Mouse (Mus musculus) retina, adult 2 months (tissue): ENCODE measurements around the gene Abat.

Experiments used
- DNase-seq: peaks from one replicate; pipeline ENCODE4 v3.0.0-alpha.2; 2012; ENCODE audit warnings: low read depth, low spot score

Gene Abat

GRCm38 (mm10) chr16:8636867-8637216, 123.6 kb downstream of the Abat start:
- no peak for DNase-seq

GRCm38 (mm10) chr16:8637217-8638051, 124.2 kb downstream of the Abat start, which contains the start of the genes Pmm2 and Tmem186:
Gene Pmm2, plus strand, starts transcription at chr16:8637674.
Gene Tmem186, minus strand, starts transcription at chr16:8637712.
- DNase-seq = peak; percentile 77

GRCm38 (mm10) chr16:8638131-8638530, 124.9 kb downstream of the Abat start:
- no peak for DNase-seq

GRCm38 (mm10) chr16:8639466-8640191, 126.4 kb downstream of the Abat start:
- no peak for DNase-seq

GRCm38 (mm10) chr16:8643855-8644254, 130.6 kb downstream of the Abat start:
- no peak for DNase-seq

- no peak for DNase-seq
Measured at GRCm38 (mm10) chr16:8645546-8645945, 132.3 kb downstream of the Abat start.

GRCm38 (mm10) chr16:8650007-8650406, 136.8 kb downstream of the Abat start:
- no peak for DNase-seq

GRCm38 (mm10) chr16:8655108-8655507, 141.9 kb downstream of the Abat start:
- DNase-seq = no peak

GRCm38 (mm10) chr16:8655599-8655998, 142.4 kb downstream of the Abat start:
- DNase-seq = no peak

GRCm38 (mm10) chr16:8656256-8656655, 143.0 kb downstream of the Abat start:
- no peak for DNase-seq

GRCm38 (mm10) chr16:8658349-8658748, 145.1 kb downstream of the Abat start:
- DNase-seq = no peak

GRCm38 (mm10) chr16:8658764-8659163, 145.5 kb downstream of the Abat start:
- DNase-seq = no peak

- DNase-seq = no peak
Measured at GRCm38 (mm10) chr16:8663022-8663421, 149.8 kb downstream of the Abat start.

- no peak for DNase-seq
Measured at GRCm38 (mm10) chr16:8663606-8664539, 150.6 kb downstream of the Abat start.

GRCm38 (mm10) chr16:8665367-8665766, 152.1 kb downstream of the Abat start:
- DNase-seq = no peak

- no peak for DNase-seq
Measured at GRCm38 (mm10) chr16:8666452-8666851, 153.2 kb downstream of the Abat start.

GRCm38 (mm10) chr16:8667261-8667660, 154.0 kb downstream of the Abat start:
- no peak for DNase-seq

- DNase-seq = no peak
Measured at GRCm38 (mm10) chr16:8667814-8668213, 154.6 kb downstream of the Abat start.

- no peak for DNase-seq
Measured at GRCm38 (mm10) chr16:8668386-8668785, 155.2 kb downstream of the Abat start.

- no peak for DNase-seq
Measured at GRCm38 (mm10) chr16:8669432-8669831, 156.2 kb downstream of the Abat start.
